Mouse (Mus musculus) embryonic fibroblast, embryonic 13.5 days (primary cell): ENCODE measurements at regions not wholly inside any gene's neighbourhood (a gene's known extent, or its start where the extent isn't known, plus 50 kb on each side); places are given as distances from the start of the nearest gene placed in this dataset.

Experiments used
- CTCF ChIP-seq: IDR thresholded peaks from 2 replicates; pipeline ENCODE4 v1.5.1; 2011; ENCODE audit warnings: mild to moderate bottlenecking, control low read depth, low read length, moderate library complexity, borderline replicate concordance; ENCODE audit not compliant: insufficient read depth
- POLR2A ChIP-seq: IDR thresholded peaks from 2 replicates; pipeline ENCODE4 v1.6.1; 2011; ENCODE audit warnings: low read depth, mild to moderate bottlenecking, control low read depth, low read length, moderate library complexity

DNA sequence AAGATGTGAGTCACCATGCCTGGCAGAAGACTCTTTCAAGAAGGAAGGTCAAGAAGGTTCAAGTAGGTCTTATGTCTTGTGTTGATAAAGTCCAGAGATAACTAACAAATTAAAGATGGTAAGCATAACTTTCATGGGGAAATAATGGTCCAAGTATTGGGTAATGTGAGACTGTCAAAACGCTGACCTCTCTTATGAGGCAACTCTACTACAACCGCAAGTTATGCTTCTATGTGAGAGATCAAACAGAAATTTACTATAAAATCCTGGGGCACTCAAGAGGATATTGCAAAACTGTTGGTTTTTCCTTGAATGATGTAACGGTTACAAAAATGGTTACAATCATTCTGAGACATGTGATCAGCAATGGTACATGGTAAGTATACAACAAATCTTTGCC lies 192.6 kb upstream of the Kit start:
- TF ChIP-seq CTCF (no peak), POLR2A (no peak)
